Mouse (Mus musculus) spleen, adult 2 months (tissue): ENCODE data around the gene Clptm1.

Experiments used
- CTCF ChIP-seq: fragments of 200-500 bp; IDR thresholded peaks from 2 replicates; pipeline ENCODE4 v1.5.1; 2011; ENCODE audit warnings: mild to moderate bottlenecking, inconsistent platforms; ENCODE audit not compliant: insufficient read depth, insufficient read length, insufficient replicate concordance; ENCODE audit errors: extremely low read depth
- POLR2A ChIP-seq: fragments of 200-500 bp; IDR thresholded peaks from 2 replicates; pipeline ENCODE4 v1.6.1; 2011; ENCODE audit warnings: low read depth, low read length, inconsistent platforms

- TF ChIP-seq POLR2A (no peak), CTCF (no peak)
These were observed 29.6 kb downstream of the Clptm1 start for GRCm38 (mm10) chr7:19635074-19635827.
